Mouse (Mus musculus): ENCODE measurements around the gene Odf4.

DNA sequence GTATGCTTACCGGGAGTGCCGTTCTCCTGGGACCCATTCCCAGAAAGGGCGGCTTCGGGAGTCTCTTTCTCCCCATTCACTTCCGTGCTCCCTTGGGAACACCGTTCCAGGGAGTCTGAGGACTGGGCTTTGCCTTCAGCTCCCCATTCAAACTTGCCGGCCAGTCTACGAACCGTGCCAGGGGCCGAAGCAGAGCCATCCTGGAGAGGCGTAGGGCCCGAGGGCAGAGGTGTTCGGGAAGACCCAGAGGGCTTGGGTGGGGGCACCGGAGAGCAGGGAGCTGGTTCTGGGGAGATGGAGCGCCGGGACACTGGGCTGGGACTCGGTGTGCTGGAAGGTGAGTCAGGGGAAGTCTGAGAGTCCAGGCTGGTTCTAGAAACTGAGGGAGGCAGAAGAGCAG lies 27.5 kb upstream of the Odf4 start:
- TF ChIP-seq EP300 (IDR thresholded peaks at IDR 0.05; ENCODE audit: low read depth), result no peak
- no peak for TF ChIP-seq CTCF (IDR thresholded peaks at IDR 0.05; ENCODE audit: low read depth)

Data from heart, postnatal 0 days (tissue).